Mouse (Mus musculus) C2C12 (cell line): Measurements from ENCODE around the gene Trpm2. TPM values are rescaled to one million over a fixed set of nuclear protein-coding genes. Genes with fewer than 3 reads are reported as not detected.

Experiments
- H3K27me3 ChIP-seq: one replicate; pipeline ENCODE4 v1.6.1; 2011; ENCODE audit not compliant: control insufficient read depth, insufficient read depth, insufficient read length
- H3K36me3 ChIP-seq: one replicate; pipeline ENCODE4 v1.6.1; 2011; ENCODE audit not compliant: control insufficient read depth, insufficient read depth
- H3K4me3 ChIP-seq: one replicate; pipeline ENCODE4 v1.5.1; 2011; ENCODE audit warnings: mild to moderate bottlenecking, control low read depth; ENCODE audit not compliant: poor library complexity, insufficient read depth, severe bottlenecking
- H3K79me2 ChIP-seq: one replicate; pipeline ENCODE4 v1.6.1; 2011; ENCODE audit not compliant: control insufficient read depth, insufficient read depth
- H3K79me3 ChIP-seq: one replicate; pipeline ENCODE4 v1.6.1; 2011; ENCODE audit warnings: low read depth, control low read depth
- H3ac ChIP-seq: one replicate; pipeline ENCODE3; 2011; ENCODE audit warnings: low read depth; ENCODE audit not compliant: control insufficient read depth, insufficient read length
- CEBPB ChIP-seq: IDR thresholded peaks from one replicate; pipeline ENCODE4 v1.6.1; 2011; ENCODE audit warnings: low read depth, mild to moderate bottlenecking, control low read depth, moderate library complexity
- CTCF ChIP-seq: IDR thresholded peaks from one replicate; pipeline ENCODE4 v1.5.1; 2011; ENCODE audit not compliant: control insufficient read depth, insufficient read depth, insufficient read length
- FOSL1 ChIP-seq: IDR thresholded peaks from one replicate; pipeline ENCODE4 v1.8.0; 2011; ENCODE audit warnings: mild to moderate bottlenecking, low read length; ENCODE audit not compliant: poor library complexity, insufficient read depth, severe bottlenecking
- MAX ChIP-seq: IDR thresholded peaks from one replicate; pipeline ENCODE4 v1.6.1; 2011; ENCODE audit warnings: mild to moderate bottlenecking, control low read depth
- MYOD1 ChIP-seq: IDR thresholded peaks from one replicate; pipeline ENCODE4 v1.6.1; 2011; ENCODE audit warnings: low read depth; ENCODE audit not compliant: control insufficient read depth, insufficient read length
- MYOG ChIP-seq: IDR thresholded peaks from one replicate; pipeline ENCODE4 v1.6.1; 2011; ENCODE audit not compliant: control insufficient read depth, insufficient read length; ENCODE audit errors: extremely low read depth
- USF1 ChIP-seq: IDR thresholded peaks from one replicate; pipeline ENCODE4 v1.6.1; 2011; ENCODE audit warnings: low read depth, mild to moderate bottlenecking, control low read depth, moderate library complexity
- polyA plus RNA-seq: library from polyadenylated mRNA; unstranded; fragments of >200 nt; fragmentation: generic; extraction: Trizol; gene quantifications from one replicate; pipeline ENCODE4 v1.2.1, GENCODE M21; 2012; ENCODE audit warnings: missing spikeins

Gene Trpm2
- polyA plus RNA-seq, 1 experiment, result 0.02 TPM

DNA sequence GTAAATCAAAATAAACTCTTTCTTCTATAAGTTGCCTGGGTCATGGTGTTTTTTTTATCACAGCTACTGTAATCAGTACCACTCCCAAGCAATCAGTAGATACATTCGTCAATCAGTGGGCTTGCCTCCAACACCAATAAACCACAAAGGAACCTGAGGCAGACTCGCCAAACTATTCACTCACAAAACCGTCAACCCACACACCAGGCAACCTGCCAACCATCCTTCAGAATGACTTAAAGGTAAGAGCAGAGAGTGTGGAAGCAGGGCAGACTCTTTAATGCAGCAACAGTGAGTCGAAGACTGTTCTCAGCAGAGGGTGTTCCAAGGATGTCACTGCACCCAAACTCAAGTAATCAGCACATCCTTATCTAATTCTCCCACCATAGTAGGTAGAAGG is 47.7 kb downstream of the Trpm2 start:
- H3K79me2 ChIP-seq, result no peaks in the 10 kb centered on the region
- TF ChIP-seq MYOD1 (no peak), MAX (no peak), FOSL1 (no peak), USF1 (no peak)
- H3ac ChIP-seq, result no peak overlapping the region
- peaks cover 6% of the 10 kb centered on the region for H3K27me3 ChIP-seq
- no peaks in the 10 kb centered on the region for H3K36me3 ChIP-seq
- no peak overlapping the region for H3K4me3 ChIP-seq
- no peaks in the 10 kb centered on the region for H3K79me3 ChIP-seq

DNA sequence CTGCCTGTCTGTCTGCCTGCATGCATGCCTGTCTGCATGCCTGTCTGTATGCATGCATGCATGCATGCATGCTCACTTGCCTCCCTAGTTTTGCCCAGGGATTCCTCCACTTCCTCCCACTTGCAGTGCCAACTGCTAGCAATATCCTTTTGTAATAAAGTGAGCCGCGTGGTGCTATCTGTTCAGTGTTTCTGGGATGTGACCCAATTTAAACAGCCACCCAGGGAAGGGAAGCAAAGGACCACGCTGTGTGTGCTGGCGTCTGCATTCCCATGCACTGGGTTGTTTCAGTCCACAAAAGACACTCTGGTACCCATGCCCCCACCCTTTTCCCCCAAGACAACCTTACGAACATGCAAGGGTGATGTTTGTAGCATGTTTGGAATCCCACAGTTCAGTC is 49.4 kb downstream of the Trpm2 start:
- no peaks in the 10 kb centered on the region for H3K79me2 ChIP-seq
- no peak overlapping the region for H3ac ChIP-seq
- no peak for TF ChIP-seq MAX
- TF ChIP-seq FOSL1, result no peak
- no peak for TF ChIP-seq MYOG
- TF ChIP-seq MYOD1, result no peak
- TF ChIP-seq USF1, result no peak
- no peak for TF ChIP-seq CEBPB
- TF ChIP-seq CTCF, result no peak

GRCm38 (mm10) chr10:77916636-77917335 is 53.6 kb downstream of the Trpm2 start:
- H3K36me3 ChIP-seq, result no peaks in the 10 kb centered on the region
- no peak overlapping the region for H3ac ChIP-seq
- no peaks in the 10 kb centered on the region for H3K79me3 ChIP-seq
- TF ChIP-seq CTCF (peak; percentile 17), MYOD1 (no peak)
- H3K27me3 ChIP-seq, result peaks cover 23% of the 10 kb centered on the region
- no peaks in the 10 kb centered on the region for H3K79me2 ChIP-seq
- H3K4me3 ChIP-seq, result no peak overlapping the region

More for the DNA sequence above, 49.4 kb downstream of the Trpm2 start:
- H3K4me3 ChIP-seq, result no peak overlapping the region
- H3K36me3 ChIP-seq, result no peaks in the 10 kb centered on the region
- H3K79me3 ChIP-seq, result no peaks in the 10 kb centered on the region
- H3K27me3 ChIP-seq, result peaks cover 3% of the 10 kb centered on the region

GRCm38 (mm10) chr10:77913292-77913691 is 57.1 kb downstream of the Trpm2 start:
- TF ChIP-seq USF1 (no peak), MYOD1 (no peak), MAX (no peak), CEBPB (no peak), FOSL1 (no peak)
- no peaks in the 10 kb centered on the region for H3K79me3 ChIP-seq
- H3K4me3 ChIP-seq, result no peak overlapping the region
- no peaks in the 10 kb centered on the region for H3K79me2 ChIP-seq
- H3K27me3 ChIP-seq, result peaks cover 31% of the 10 kb centered on the region
- H3ac ChIP-seq, result no peak overlapping the region
- no peaks in the 10 kb centered on the region for H3K36me3 ChIP-seq

DNA sequence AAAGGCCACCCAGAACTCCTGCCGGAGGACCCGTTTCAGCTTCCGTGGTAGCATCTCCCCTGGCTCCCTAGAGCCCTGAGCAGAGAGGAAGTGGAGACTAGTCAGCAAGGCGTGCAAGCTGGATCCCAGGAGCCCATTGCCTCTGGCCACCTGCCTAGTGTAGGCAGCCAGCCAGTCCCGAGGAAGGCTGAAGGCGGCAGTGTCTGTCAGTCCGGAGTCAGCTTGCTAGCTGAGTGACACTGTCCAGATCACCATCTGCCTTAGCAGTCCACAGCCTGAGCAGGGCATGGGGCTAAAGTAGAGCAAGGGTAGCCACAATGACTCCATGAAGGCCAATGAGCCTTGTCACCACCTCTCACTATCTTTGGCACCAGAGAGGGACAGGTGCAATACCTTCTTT is 57.8 kb downstream of the Trpm2 start:
- Histone ChIP-seq H3K4me3 (no peak overlapping the region), H3K36me3 (no peaks in the 10 kb centered on the region), H3K79me2 (no peaks in the 10 kb centered on the region), H3ac (no peak overlapping the region), H3K79me3 (no peaks in the 10 kb centered on the region), H3K27me3 (peaks cover 31% of the 10 kb centered on the region)
- TF ChIP-seq CTCF, result no peak
- TF ChIP-seq MYOG, result no peak
- no peak for TF ChIP-seq USF1

DNA sequence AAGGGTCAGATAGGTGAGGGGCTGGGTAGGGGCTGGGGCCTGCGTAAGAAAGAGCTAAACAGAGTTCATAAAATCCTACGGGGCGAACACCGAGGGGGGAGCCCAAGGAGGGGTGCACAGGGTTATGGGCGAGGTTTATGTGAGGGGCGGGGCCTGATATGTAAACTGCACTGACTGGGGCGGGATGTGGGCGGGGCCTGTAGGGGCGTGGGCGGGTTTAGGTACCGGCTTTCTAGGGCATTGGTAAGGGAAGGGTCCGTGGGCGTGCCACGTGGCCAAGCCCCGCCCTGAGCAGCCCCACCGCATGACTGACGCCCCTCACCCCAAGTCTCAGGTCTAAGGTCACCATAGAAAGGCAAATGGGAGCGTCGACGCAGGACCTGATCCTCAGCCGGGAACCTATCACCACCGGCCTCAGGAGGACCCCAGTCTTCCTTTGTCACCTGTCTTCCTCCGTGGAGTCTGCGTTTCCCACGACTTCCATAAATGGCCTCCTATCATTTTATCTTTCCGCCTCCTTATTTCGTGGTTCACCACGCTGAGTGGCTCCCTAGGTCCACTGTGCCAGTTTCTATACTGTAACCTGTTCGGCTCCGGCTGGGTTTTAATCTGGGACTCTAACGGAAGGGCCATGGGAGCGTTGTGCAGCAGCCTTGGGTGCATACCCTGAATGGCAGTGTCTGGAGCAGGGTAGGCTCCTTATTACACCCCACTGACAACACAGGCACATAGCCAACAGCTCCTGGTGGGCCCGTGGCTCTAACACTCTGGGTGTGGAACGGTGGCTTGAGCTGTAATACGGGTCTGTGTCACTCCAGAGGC is 67.3 kb downstream of the Trpm2 start:
- no peaks in the 10 kb centered on the region for H3K79me3 ChIP-seq
- H3K27me3 ChIP-seq, result peaks cover 44% of the 10 kb centered on the region
- no peaks in the 10 kb centered on the region for H3K79me2 ChIP-seq
- H3K4me3 ChIP-seq, result no peak overlapping the region
- TF ChIP-seq CTCF (no peak), MYOG (no peak), USF1 (no peak), MYOD1 (no peak)
- no peaks in the 10 kb centered on the region for H3K36me3 ChIP-seq
- no peak overlapping the region for H3ac ChIP-seq
